Mouse (Mus musculus) adrenal gland, adult (tissue): ENCODE measurements around the gene Arhgef19.

Experiments used
- DNase-seq, 2 experiments: peaks; one replicate each; pipeline ENCODE4 v3.0.0; 2022 to 2023; ENCODE audit warnings: low spot score in 1 of 2; ENCODE audit not compliant: inconsistent age in 2 of 2

The Arhgef19 gene

DNA sequence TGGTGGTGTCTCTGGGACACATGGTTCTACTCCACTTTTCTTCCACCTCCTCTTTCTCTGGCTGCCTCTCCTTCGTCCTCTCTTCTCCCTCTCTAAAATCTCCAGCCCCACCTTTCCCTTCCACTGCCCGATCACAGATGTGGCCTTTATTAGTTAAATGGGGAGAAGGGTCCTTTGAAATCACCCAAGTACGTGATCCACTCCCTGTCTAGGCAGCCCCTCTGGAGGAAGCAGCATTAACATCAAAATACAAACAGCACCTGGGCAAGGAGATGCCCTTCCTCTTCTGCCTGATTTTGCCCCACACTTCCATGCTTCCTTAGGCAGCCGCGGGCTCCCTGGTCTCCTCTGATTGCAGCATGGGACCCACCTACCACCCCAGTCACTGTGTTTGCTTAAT lies 43.3 kb downstream of the Arhgef19 start:
- no peak for DNase-seq

DNA sequence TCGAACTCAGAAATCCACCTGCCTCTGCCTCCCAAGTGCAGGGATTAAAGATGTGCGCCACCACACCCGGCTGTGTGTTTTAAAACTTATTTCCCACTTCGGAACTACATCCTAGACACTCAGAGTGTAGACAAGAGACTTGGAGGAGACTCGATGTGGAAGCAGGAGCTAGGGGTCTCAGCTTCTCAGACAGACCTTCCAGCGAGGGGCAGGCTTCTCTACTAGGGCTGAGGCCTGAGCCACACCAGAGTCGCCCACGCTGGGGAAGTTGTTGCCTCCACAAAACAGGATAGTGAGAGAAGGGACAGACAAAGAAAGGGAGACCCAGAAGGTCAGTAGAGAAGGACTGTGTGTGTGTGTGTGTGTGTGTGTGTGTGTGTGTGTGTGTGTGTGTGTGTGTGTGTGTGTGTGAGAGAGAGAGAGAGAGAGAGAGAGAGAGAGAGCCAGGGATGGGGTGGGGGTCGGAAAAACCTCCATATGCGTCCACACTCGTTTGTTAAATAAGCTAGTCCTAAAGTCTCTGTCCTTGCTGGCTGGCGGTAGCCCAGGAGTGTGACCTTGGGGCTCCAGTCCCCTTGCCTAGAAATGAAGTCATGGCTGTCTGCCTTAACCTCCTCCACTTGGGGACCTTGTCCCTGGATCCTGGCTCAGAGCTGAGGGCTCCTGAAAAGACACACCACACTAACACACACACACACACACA lies 44.0 kb downstream of the Arhgef19 start:
- peak; percentile 81 to 86 for DNase-seq

GRCm38 (mm10) chr4:141283879-141284411 lies 44.6 kb downstream of the Arhgef19 start:
- DNase-seq = no peak

DNA sequence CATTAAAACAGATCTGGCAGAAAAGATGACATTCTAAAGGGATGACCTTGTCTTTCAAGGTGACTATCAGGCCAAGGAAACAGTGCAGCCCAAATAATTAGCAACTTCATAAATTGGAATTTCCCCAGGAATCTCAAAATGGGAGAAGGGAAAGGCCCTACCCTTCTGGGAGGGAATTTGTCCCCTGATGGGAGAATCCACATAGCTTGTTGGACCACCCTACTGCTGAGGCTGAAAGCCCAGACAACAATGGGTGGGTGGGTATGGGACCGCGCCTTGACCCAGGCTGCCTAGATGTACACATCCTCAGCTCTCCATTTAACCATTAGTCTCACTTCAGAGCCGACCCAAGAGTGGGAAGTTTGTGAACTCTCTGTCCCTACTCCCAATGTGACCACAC lies 45.2 kb downstream of the Arhgef19 start:
- DNase-seq = no peak

DNA sequence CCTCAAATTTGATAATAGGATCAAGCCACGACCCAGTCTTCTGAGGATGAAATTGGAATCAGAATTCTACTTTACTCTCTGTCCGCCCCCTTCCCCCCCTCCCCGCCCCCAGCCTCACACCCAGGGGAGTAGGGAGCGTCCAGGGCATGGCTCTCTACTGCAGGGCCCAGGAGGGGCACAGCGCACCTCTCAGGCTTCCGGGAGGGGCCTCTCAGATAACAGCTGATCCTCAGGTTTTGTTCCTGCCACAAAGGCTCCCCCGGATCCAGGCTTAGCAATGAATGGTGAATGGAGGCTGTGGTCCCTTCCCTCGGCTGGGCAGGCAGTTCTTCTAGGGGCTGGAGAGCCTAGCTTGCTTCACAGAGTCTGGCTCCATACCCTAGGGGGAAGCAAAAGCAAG lies 45.8 kb downstream of the Arhgef19 start:
- DNase-seq = no peak

GRCm38 (mm10) chr4:141286860-141287517 lies 47.7 kb downstream of the Arhgef19 start:
- peak; percentile 73 to 88 for DNase-seq

DNA sequence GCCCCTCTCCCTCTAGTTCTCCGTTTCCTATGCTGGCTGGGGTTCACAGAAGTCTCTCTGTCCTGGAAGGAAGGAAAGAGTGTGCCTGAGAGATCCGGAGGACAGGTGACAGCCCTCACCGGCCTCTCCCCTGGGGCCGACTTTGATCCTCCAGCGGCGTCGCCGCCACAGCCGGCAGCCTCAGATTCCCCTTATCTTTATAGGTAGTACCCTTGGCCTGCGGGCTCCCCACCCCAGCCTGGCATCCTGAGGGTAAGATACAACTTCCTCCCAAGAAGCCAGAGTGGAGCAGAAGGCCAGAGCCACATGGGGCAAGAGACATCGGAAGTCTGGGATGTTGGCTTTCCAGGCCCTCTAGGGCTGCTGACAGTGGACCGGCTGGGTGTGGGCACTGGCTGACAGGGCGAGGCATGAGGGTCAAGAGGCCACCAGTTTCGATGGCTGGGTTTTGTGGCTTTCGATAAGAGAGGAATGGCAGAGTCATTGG lies 48.3 kb downstream of the Arhgef19 start:
- peak in 1 of 2 experiments; percentile 36 for DNase-seq

DNA sequence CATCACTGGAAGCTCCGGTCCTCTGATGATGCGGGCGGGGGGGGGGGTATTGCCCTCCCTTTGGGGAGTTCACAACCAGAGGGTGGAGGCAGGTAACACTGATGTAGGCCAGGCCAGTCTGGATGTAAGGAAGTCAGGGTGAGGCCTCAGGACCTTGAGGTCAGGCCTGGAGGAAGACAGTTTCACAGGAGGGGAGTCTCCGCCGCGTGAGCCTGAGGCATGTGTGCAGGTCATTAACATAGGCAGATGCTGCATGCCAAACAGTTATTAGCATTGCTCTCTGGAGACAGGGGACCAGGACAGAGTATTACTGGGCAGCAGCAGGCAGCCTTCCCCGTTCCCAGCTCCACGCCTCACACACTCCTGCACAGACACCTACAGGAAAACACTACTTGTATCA lies 48.9 kb downstream of the Arhgef19 start:
- DNase-seq = no peak

DNA sequence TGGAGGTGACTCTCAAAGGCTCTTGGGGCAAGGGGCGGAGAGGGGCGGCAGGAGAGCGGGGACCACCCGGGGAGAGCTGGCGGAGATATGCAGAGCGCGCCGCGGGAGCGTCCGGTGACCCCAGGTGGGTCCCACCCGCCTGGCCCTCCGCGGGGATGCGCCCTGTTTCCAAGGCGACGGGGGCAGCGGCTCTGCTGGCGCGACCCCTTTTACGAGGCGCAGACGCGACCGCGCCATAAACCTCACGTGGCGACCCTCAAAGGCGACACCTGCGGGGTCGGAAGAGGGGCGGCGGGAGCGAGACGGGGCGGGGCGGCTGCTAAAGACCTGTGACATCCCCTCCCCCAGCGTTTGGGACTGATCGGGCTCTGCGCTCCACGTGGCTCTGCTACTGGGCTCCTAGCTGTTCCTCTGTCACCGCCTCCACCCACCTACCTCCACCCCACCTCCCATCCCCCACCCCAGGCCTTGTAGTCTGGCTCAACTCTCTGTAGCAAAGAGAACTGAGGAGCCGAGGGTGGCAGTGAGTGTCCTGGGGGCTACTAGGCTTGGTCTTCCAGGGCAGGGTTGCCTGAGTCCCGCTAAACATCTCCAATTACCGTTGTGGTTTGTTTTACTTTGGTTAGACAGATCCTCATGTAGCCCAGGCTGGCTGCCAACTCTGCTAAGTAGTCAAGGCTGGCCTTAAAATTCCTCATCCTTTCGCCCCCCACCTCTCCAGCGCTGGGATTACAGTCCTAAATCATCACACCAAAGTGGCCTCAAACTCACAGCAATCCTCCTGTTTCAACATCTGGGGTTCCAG lies 52.5 kb downstream of the Arhgef19 start:
- no peak for DNase-seq

- DNase-seq = no peak
Measured at GRCm38 (mm10) chr4:141295774-141296186, 56.5 kb downstream of the Arhgef19 start.

- no peak for DNase-seq
Measured at GRCm38 (mm10) chr4:141297934-141298333, 58.6 kb downstream of the Arhgef19 start.

- DNase-seq = no peak
Measured at GRCm38 (mm10) chr4:141299356-141299755, 60.1 kb downstream of the Arhgef19 start.

DNA sequence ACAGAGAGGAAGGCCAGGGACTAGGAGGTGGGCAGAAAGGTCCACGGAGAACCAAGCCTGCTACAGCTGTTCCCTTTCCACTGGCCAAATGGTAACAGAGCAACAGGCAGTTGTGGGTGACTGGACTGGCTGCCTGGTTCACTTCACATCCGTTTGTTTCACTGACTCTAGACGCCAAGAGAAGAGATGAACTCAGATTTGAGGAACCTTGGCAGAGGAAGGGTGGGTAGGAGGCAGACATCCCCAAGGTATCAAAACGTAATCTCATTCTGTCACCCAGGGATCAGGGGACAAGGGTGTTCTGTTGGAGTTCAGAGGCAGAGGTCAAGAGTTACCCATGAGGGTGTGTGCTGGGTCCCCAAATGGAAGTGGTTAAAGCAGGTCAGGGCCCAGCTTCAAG lies 60.9 kb downstream of the Arhgef19 start:
- no peak for DNase-seq

GRCm38 (mm10) chr4:141301116-141301553 lies 61.8 kb downstream of the Arhgef19 start, which contains the start of gene Epha2:
Gene Epha2, plus strand, starts transcription at chr4:141301240.
- peak; percentile 92 to 98 for DNase-seq

DNA sequence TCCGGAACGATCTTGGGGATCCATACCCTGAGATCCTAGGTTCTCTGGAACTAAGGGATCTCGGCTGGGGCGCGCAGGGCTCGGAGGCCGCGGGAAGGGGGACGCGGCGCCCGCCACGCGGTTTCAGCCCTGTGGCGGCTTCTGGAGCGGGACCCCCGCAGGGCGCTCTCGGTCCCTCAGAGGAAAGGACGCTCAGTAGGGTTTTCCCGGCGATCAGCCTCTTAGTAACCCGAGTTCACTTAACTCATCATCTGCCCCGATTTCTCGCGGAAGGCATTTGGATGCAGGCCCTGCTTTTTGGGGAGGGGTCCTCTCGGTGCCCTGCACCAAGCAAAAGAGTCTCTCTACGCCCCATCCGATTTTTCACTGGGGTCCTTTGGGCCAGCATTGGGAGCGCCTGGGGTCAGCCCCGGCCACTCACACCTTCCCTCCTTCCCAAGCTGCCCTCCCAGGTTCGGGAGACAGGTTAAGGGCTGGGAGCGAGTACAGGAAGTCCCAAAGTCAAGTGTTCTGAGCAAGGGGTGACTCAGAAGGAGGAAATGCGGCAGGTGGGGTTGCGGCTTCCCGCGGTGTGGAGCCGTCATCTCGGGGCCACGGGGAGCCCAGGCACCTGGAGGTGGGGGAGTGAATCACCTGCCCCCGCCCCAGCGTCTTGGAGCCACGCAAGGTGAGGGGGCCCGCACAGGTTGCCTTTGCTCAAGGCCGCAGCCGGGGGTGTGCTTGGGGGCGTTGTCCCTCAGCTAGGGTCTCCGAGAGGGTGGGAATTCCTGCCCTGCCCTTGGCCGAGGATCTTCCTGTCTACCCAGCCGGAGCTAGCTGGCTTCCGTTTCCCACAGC lies 62.5 kb downstream of the Arhgef19 start:
- peak; percentile 59 to 77 for DNase-seq

- peak; percentile 52 to 81 for DNase-seq
Measured at GRCm38 (mm10) chr4:141302428-141303401, 63.4 kb downstream of the Arhgef19 start.

GRCm38 (mm10) chr4:141303402-141304222 lies 64.3 kb downstream of the Arhgef19 start:
- no peak for DNase-seq

DNA sequence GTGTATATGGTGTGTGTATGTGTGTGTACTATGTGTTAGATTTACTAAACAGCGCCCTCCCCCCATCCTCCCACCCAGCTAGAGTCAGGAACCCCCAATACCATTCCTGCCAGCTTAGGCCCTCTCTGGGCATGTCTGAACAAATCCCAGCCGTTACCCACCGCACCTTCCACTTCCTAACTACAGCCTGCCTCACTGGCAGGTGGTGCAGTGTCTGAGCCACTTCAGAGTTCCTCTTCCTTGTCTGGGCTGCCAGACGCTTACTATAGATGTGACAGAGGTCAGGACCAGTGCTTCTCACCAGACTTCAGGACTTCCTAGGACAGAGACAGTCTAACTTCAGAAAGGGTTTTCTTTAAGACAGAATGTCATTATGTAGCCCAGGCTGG lies 64.9 kb downstream of the Arhgef19 start:
- DNase-seq = no peak
